Comparison of ENCODE assay signal across 8 mouse cellular contexts in genomic region chr10:89344491-89345195, GRCm38 (mm10). TPM values are rescaled to one million over a fixed set of nuclear protein-coding genes. Genes with fewer than 3 reads are reported as not detected.
DNase-seq lines count a peak whose midpoint lies in the region; ATAC-seq and TF ChIP-seq lines count a peak whose summit lies in the region.

Gene Ano4, minus strand, starts transcription at chr10:89344762.

- peak within 1 kb of the TSS; percentile 36 for H3K4me3 ChIP-seq in cerebellum, adult 2 months (replicated peaks; ENCODE audit: insufficient read depth, low read depth, low read length)
- peak within 1 kb of the TSS; percentile 54 for H3K4me3 ChIP-seq in heart, adult 2 months
- H3K4me3 ChIP-seq in limb, embryonic 13.5 days, result peak within 1 kb of the TSS; percentile 56
- peak within 1 kb of the TSS; percentile 59 for H3K4me3 ChIP-seq in neural tube, embryonic 13.5 days

- peaks cover 3% of the 10 kb centered on the region; the same call in 1 of the 2 replicates for H3K4me1 ChIP-seq in cerebellum, adult 2 months (ENCODE audit: control insufficient read depth, insufficient read depth, low read length)
- peaks cover 1% of the 10 kb centered on the region for H3K4me1 ChIP-seq in heart, adult 2 months (ENCODE audit: control insufficient read depth, insufficient read depth, low read length)
- peaks cover 9% of the 10 kb centered on the region; the same call in 1 of the 2 replicates for H3K4me1 ChIP-seq in limb, embryonic 13.5 days
- peaks cover 13% of the 10 kb centered on the region for H3K4me1 ChIP-seq in neural tube, embryonic 13.5 days (replicated peaks)

- intact Hi-C loops in heart, adult 2 months (cut with DNase I), result no loop called here

- TF ChIP-seq CTCF in cerebellum, adult 2 months (IDR thresholded peaks at IDR 0.05; ENCODE audit: borderline replicate concordance, insufficient read depth, low read depth, low read length), result no peak
- TF ChIP-seq CTCF in heart, adult 2 months (IDR thresholded peaks at IDR 0.05), result no peak

- H3K9ac ChIP-seq in heart, adult 2 months (ENCODE audit: low read depth, low read length), result peak within 1 kb of the TSS; percentile 69
- peak within 1 kb of the TSS; percentile 65 for H3K9ac ChIP-seq in limb, embryonic 13.5 days
- peak within 1 kb of the TSS; percentile 77 for H3K9ac ChIP-seq in neural tube, embryonic 13.5 days

- peak within 1 kb of the TSS; percentile 94 for H3K4me2 ChIP-seq in limb, embryonic 13.5 days (replicated peaks)
- H3K4me2 ChIP-seq in neural tube, embryonic 13.5 days, result peak within 1 kb of the TSS; percentile 94

- WGBS in cerebellum, adult 2 months, result 1% methylated on average over 70 of the region's 70 CpGs
- WGBS in heart, adult 2 months, result 1% methylated on average over 70 of the region's 70 CpGs
- WGBS in limb, embryonic 13.5 days, result 1% methylated on average over 56 of the region's 70 CpGs
- under 1% methylated on average over 58 of the region's 70 CpGs for WGBS in neural tube, embryonic 13.5 days

- peak; percentile 44 for ATAC-seq in limb, embryonic 13.5 days (ENCODE audit: low FRiP score, low read depth)
- peak; percentile 85 for ATAC-seq in neural tube, embryonic 13.5 days (ENCODE audit: low read depth)

- no peaks in the 10 kb centered on the region for H3K79me2 ChIP-seq in heart, adult 2 months (replicated peaks; ENCODE audit: control insufficient read depth, insufficient read depth, low read length)

- H3K27me3 ChIP-seq in cerebellum, adult 2 months (ENCODE audit: control insufficient read depth, insufficient read depth, low read length), result no peaks in the 10 kb centered on the region
- no peaks in the 10 kb centered on the region for H3K27me3 ChIP-seq in heart, adult 2 months (ENCODE audit: control insufficient read depth, insufficient read depth, low read length)
- peaks cover 59% of the 10 kb centered on the region for H3K27me3 ChIP-seq in limb, embryonic 13.5 days
- H3K27me3 ChIP-seq in neural tube, embryonic 13.5 days, result peaks cover 43% of the 10 kb centered on the region

- H3K9me3 ChIP-seq in limb, embryonic 13.5 days, result no peaks in the 10 kb centered on the region
- no peaks in the 10 kb centered on the region for H3K9me3 ChIP-seq in neural tube, embryonic 13.5 days

- no peak within 1 kb of the TSS for H3K27ac ChIP-seq in cerebellum, adult 2 months (ENCODE audit: insufficient read depth, low read length)
- peak within 1 kb of the TSS; percentile 57 for H3K27ac ChIP-seq in heart, adult 2 months
- no peak within 1 kb of the TSS for H3K27ac ChIP-seq in limb, embryonic 13.5 days
- no peak within 1 kb of the TSS for H3K27ac ChIP-seq in neural tube, embryonic 13.5 days (replicated peaks)

- no peak for TF ChIP-seq POLR2A in cerebellum, adult 2 months (IDR thresholded peaks at IDR 0.05; ENCODE audit: borderline replicate concordance, insufficient read depth, low read length)
- peak; percentile 27; the same call in 1 of the 2 replicates for TF ChIP-seq POLR2A in heart, adult 2 months (IDR thresholded peaks at IDR 0.05; ENCODE audit: insufficient read depth, low read depth, low read length)

- peaks cover 2% of the 10 kb centered on the region; the same call in 1 of the 2 replicates for H3K36me3 ChIP-seq in heart, adult 2 months (ENCODE audit: control insufficient read depth, insufficient read depth, low read length)
- H3K36me3 ChIP-seq in limb, embryonic 13.5 days, result no peaks in the 10 kb centered on the region
- no peaks in the 10 kb centered on the region for H3K36me3 ChIP-seq in neural tube, embryonic 13.5 days

- no peak for TF ChIP-seq EP300 in heart, adult 2 months (IDR thresholded peaks at IDR 0.05; ENCODE audit: insufficient read depth, low read depth, low read length)

- DNase-seq in cerebellum, adult 2 months, result peak; percentile 24 to 34
- no peak for DNase-seq in cerebellum, adult 11-12 months
- peak; percentile 30 for DNase-seq in embryo, embryonic 9.5 days (ENCODE audit: extremely low spot score)
- peak; percentile 68 to 69 for DNase-seq in heart, adult 2 months
- DNase-seq in kidney, adult 18-20 months, result peak; percentile 53
- no peak for DNase-seq in spleen, postnatal 14 days (ENCODE audit: low spot score in 2 of 2)

RNA-seq across cellular contexts. Expression of gene Ano4, which starts in this region (rescaled TPM):
- polyA plus RNA-seq in cerebellum, adult 2 months (2012; rRNA removed), result 14.0 and 17.9 TPM in 2 replicates
- 1 to 10 TPM; 7.2 to 7.5 TPM for total RNA-seq in heart, adult 2 months (2021)
- 4.3 and 5.5 TPM in 2 replicates for polyA plus RNA-seq in heart, adult 2 months (2012; rRNA removed)
- polyA plus RNA-seq in limb, embryonic 13.5 days (2015; fragmentation: Nextera tagmentation; extraction: Ambion mirVana), result 0.25 and 0.51 TPM in 2 replicates
- polyA plus RNA-seq in neural tube, embryonic 13.5 days (2015; fragmentation: Nextera tagmentation; extraction: Ambion mirVana), result 7.0 and 8.5 TPM in 2 replicates

Comparison
In these comparisons a context has a peak if more than half of its experiments do, and no peak if none do; other contexts are left out.
1. DNase-seq: peak in cerebellum, adult 2 months (2 of 2), embryo, embryonic 9.5 days (single experiment), heart, adult 2 months (2 of 2) and kidney, adult 18-20 months (single experiment); none in cerebellum, adult 11-12 months (single experiment) and spleen, postnatal 14 days (0 of 2).
2. Peak in ATAC-seq, H3K4me3 ChIP-seq, H3K9ac ChIP-seq and H3K4me2 ChIP-seq in limb, embryonic 13.5 days; RNA of the gene not detected or under 1 TPM.
3. Peak in every context shown above with its lines, with median percentiles within 50 percentile points of each other: H3K4me3 ChIP-seq and H3K9ac ChIP-seq.